Mouse (Mus musculus) regulatory T cell (primary cell): ENCODE data around the gene Fbxw17.
"Not testable (repeated sequence)": the region's sequence is repeated elsewhere in the genome, so short reads cannot be mapped to it uniquely, and the experiment has no call there.

Experiments
- in situ Hi-C: fragments of 300-600 bp; cut with MboI, MseI; formaldehyde crosslinking; loops from one replicate; pipeline ENCODE4 v1.15.1; 2025; ENCODE audit warnings: high pct_unique_total_duplicates

Fbxw17 gene

GRCm38 (mm10) chr13:50417389-50418183 lies at the start of gene Fbxw17:
Fbxw17 (plus strand) TSS chr13:50417864.
- in situ Hi-C loops: loop anchor here (25.0 kb wide), 1 partner anchor 870 kb away; no protein-coding TSS in a partner anchor

DNA sequence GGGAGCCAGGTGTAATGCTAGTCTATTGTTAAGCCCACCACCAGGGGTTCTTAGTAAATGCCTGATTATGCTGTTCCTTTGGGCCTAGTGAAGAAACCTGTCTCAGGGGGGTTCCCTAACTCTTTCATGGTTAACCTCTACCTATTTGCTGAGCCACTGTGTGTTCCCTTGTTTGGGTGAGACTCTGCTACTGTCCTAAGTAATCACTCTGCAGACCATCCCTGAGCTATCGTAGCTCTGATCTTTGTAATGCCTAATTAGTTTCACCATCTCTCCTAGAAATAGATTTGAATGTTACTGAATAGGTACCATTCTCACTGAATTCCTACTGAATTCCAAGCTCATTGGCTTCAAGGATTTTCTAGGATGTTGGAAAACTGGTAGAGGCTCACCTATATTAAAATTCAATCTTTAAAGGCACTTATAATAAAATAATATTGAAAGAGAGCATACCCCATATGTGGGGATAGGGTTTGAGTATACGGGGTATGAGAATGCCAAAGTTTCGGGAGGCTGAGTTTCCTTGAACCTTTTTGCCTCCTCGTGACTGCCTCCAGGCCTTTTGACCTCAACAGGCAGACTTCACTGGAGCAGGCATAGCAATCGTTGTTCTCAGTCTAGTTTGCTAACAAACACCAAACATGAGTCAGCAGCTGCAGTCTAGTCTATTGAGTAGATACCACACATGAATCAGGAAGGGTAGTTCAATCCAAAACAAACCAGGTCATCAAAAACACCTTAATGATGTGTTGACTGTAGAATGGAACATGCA lies 44.5 kb upstream of the Fbxw17 start:
- in situ Hi-C loops: loop anchor here (5.0 kb wide), 2 partner anchors 139 to 534 kb away; no protein-coding TSS in a partner anchor

- in situ Hi-C loops: loop anchor here (10.0 kb wide), 1 partner anchor 954 kb away; no protein-coding TSS in a partner anchor
These were observed 28.5 kb upstream of the Fbxw17 start for GRCm38 (mm10) chr13:50389146-50389545.

DNA sequence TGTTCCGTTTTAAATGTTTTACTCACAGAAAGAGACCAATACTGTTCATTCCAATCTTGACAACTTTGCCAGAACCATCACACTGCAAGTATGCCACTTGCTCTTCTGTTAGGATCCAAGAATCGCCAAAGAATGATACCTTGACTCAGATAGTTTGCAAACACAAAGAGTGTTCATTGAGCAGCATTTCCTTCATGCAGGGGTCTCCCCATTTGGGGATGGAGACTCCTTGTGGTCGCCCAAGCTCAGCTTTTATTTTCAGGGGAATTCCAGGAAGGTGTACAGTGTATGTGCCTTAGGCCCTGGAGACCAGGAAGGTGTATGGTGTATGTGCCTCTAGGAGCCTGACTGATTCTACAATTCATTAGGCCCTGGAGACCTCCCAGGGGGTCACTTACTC lies 757 bp downstream of the Fbxw17 start:
- in situ Hi-C loops: loop anchor here (25.0 kb wide), 1 partner anchor 869 kb away; no protein-coding TSS in a partner anchor

GRCm38 (mm10) chr13:50423625-50424209 lies 6.1 kb downstream of the Fbxw17 start:
- in situ Hi-C loops: loop anchor here (25.0 kb wide), 1 partner anchor 864 kb away; no protein-coding TSS in a partner anchor

DNA sequence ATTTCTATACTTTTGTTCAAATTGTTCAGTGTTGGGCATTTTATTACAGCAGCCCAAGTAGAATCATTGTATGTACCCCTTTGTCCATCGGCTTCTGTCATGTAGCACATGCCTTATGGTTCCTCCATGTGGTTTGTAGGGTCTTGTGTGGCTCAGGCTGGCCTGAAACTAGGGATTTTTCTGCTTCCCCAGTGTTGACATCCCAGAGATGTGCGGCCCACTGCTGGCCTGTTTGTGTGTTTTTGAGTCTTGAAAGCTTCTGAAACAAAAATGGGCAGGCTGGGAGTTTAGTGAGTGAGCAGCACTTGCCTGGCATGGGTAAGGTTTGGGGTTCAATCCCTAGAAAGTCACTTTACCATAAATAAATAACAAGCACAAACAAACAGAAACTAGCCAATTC lies 6.9 kb downstream of the Fbxw17 start:
- in situ Hi-C loops: loop anchor here (25.0 kb wide), 1 partner anchor 863 kb away; no protein-coding TSS in a partner anchor

GRCm38 (mm10) chr13:50426686-50427085 lies 9.0 kb downstream of the Fbxw17 start:
- in situ Hi-C loops: no loop called here

DNA sequence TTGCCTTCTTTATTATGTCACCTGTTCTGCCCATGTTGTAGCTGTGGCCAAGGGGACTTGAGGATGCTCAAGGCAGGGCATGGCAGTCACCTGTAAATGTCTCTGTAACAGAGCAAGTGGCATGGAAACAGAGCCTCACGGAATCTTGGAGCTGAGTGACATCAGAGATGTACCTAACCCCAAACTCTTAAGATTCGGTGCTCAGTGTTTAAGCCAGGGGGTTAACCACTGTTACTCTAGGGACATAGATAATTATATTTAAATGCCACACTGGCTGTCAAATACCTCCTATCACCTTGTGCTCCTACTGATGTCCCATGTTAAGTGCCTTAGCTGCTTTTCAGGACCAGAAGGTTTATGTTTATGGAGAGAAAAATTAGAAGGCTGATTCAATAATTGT lies 26.1 kb downstream of the Fbxw17 start, which contains the start of gene Gm47429:
Gm47429 (minus strand) TSS at position 101 of the 400 bp plus-strand sequence.
- in situ Hi-C loops: no loop called here

GRCm38 (mm10) chr13:50445261-50445660 lies 27.6 kb downstream of the Fbxw17 start:
- in situ Hi-C loops: no loop called here

DNA sequence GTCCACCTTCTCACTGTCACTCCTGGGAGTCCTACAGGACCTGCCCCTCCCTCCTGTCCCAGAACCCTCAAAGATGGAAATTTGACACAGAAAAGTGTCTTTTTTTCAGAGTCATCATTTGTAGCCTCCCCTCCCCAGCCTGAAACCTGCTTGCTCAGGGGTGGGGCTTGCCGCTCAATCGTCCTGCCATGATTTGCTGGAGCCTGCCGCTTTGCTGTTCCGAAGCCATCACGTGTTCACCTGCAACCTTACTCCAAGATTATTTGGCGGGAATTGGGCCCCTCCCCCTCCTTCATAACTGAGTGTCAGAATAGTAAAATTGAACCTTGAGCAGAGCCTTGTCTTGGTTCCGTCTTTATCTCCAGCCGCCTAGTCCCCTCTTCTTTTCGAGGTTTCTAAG lies 34.6 kb downstream of the Fbxw17 start:
- in situ Hi-C loops: not testable (repeated sequence)

DNA sequence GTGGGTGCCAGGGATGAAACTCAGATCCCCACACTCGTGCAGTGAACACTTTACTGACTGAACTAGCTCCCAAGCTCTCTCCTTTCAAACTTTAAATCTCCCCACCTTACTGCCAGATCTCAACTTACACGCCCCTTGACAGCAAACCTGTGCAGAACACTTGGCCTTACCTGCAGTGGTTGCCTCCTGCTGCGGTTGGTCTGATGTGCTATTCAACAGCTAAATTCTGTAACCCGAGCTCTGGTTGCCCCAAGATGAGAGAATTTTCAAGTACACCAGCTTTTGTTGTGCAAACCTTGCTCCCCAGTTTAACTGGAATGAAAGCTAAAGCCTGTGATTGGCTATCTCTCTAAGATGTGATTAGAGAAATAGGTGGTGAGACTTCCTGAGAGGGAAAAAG lies 35.8 kb downstream of the Fbxw17 start:
- in situ Hi-C loops: no loop called here

DNA sequence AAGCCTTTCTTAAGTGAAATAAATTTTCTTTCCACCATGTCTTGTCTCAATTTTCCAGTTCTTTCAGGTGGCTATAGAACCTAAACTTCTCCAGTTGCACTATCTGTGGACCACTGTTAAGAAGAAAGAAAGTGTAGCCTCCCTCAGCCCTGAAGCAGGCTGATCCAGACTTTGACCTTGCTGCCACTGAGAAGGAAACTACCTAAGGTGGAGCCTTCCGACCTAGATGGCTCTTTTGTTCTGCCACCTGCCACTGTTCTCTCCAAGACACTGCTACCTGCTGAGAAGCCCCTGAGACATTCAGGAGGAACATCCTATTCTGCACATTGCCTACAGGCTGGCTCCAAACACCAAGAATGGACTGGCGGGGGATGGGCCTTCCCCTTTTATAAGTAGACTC lies 42.8 kb downstream of the Fbxw17 start:
- in situ Hi-C loops: not testable (repeated sequence)

DNA sequence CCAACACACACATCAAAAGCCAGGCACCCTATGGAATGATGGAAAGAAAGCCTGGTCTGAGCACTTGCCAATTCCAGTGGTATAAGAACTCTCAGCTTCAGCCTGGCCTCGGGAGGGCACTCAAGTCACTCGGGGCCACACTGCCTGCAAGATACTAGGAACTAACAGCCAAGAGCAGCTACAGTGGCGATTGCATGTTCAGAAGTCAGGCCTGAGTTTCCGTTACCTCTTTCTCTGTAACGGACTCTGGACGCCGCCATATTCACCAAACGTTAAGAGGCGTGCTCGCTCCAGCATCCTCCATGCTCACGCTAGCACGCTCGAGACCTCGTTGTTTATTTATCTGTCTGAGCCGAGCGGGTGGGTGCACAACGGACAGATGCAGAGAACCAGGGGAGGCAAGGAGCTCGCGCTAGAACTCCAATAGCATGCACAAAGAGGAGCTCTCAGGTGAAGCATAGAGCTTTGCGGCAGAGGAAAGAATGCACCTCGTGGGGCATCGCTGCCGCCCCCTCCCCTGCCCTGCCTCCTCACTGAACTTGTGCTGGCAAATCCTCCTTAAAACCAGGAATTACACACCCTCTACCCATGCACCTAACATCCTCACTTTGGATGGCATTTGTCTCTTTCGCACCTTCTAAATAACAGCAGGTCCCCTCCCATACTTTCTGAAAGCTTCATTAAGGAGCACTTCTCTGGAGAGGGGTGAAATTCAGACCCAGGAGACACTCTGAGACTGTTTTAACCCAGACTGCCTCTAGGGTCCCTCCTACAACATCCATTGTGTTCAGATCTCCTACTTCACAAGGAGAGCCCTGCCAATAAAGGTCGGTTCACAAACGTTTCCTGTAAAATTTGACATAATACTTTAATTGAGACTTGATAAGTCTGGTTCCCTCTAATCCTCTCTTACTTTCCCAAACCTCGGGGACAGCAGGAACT lies 47.2 kb downstream of the Fbxw17 start:
- in situ Hi-C loops: no loop called here

- in situ Hi-C loops: no loop called here
These were observed 49.3 kb downstream of the Fbxw17 start, which contains the start of gene Nutm2 for GRCm38 (mm10) chr13:50467007-50467406. Nutm2 (plus strand) TSS chr13:50467307.
